Mouse (Mus musculus) telencephalon, adult 2 months (tissue): ENCODE measurements at regions not wholly inside any gene's neighbourhood (a gene's known extent, or its start where the extent isn't known, plus 50 kb on each side); places are given as distances from the start of the nearest gene placed in this dataset.
"Not testable (repeated sequence)": the region's sequence is repeated elsewhere in the genome, so short reads cannot be mapped to it uniquely, and the experiment has no call there.

Experiments used
- DNase-seq: peaks from one replicate; pipeline ENCODE4 v3.0.0-alpha.2; 2011; ENCODE audit warnings: low read depth, low spot score

DNA sequence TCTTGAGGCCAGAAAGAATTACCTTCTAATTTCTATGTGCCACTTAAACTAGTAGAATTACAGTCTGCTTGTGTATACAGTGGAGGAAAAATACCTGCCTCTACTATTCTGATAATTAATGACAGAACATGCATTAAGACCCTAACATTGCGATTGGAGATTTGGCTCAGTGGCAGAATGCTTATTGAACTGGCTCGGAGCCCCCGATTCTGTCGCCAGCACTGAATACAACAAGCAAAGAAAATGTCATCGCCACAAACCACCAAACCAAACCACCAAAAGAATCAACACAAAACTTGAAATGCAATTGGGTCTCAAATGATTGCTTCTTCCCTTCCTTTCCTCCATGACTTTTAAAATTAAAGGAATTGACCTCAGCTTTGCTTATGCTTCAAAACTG, 122.9 kb upstream of the Emcn start:
- no peak for DNase-seq

DNA sequence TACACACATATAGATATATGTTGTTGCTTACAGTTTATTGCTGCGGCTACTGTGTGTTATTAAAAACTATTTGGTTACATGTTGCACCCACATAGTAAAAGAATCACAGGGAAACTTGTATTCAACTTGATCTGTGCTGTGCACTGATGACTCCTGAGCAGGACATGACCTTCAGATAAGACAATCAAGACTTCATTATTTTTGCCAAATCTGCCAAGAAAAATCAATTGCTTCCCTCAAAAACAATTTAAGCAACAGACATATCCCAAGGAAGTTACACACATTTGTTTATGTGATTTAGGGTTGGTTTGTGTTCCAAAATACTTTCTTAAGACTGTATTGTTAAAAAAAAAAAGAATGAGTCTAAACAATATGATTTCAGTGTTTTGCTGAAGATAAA, 114.7 kb upstream of the Emcn start:
- DNase-seq: no peak

DNA sequence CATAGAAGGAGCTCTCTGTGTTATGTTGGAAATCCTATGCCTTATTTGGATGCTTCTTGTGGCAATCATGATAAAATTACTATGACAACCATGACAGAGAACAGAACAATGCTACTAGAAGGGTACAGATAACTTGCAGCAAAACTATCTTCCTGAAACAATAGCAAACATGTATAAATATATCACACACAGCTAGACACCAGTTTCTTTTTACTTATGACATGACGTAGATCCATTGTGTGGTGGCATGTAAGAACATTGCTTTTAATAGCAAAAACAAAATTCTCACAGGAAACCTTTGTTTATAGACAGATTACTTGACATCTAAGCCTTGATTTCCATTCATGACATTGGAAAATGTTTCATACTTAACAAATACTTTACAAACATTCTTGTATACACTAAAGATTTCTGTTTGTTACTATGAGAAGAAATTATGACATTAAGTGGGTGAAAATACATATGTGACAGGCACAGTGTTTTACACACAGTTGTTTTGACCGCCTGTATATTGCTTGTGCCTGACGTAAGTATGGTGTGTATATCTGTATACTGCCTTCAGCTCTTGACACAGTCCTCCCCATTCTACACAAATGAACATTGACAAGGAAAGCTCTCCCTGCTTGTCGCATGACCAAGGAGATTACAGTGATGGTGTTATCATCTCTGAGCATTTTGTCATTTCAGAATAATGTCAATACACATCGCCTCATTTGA, 113.6 kb upstream of the Emcn start:
- DNase-seq: no peak

DNA sequence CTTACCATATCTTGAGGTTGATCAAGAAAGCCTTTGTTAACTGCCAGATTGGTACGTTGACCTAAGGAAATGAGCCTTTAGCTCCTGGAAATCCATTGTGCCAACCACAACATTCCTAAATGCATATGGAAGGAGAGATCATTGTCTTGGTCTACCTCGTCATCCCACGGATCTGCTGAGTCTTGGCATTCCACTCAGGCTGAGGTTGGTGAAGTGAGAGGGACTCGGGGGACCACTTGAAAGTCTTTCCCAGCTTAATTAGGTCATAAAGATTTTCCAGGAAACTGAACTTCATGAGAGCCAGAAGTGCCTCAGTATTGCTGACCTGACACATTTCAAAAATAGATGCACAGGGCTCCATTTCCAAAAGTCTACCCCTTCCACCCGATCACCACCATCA, 112.5 kb upstream of the Emcn start:
- DNase-seq: no peak

DNA sequence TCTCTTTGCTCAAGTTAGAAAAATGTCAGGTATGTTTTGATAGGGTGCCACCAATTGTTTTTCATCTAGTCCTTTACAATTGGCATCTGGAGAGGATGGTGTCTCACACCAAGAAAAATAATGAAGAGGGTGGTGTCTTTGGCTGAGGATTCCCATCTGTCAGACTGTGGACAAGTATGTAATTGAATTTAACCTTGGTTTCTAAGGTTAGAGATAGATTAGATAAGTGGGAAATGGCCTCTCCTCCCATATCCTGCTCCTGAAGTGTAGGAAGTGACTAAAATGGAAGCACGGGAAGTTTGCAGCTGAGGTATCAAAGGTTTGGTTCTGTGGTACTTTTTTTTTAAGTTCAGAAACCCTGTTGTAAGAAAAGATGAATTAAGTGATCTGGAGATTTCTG, 98.0 kb upstream of the Emcn start:
- DNase-seq: no peak

DNA sequence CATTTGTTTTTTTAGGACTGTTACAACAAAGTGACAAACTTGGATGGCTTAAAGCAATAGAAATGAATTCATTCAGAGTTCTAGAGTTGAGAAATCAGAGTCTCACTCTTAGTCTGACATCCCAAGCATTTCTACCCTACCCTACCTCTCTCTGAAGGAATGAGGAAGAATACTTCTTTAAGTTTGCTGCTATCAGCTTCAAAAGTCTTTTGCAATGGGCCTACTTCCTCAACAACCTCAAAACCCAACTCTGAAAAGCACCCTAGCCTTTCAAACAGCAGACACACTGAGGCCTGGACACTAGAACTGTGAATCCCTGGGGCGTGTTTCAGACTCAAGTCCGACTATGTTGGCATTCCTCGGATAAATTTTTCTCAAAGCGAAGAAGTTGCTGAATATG, 77.0 kb upstream of the Emcn start:
- no peak for DNase-seq

DNA sequence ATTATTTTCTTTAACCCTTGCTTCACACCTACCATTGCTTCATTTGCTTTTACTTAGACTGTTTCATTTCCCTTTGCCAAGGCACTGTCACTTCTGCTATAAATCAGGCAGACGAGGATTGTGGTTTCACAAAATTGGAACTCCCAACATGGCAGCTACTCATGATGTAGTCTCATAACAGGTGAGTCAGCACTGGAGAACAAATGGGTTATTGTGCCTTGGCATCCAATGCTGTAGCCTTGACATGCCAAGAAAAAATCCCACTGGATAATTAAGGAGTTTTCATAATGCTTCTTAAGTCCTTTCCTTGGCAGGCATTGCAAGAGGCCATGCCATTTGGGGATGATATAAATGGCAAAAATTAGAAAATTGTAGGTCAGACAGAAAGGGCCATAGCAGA, 73.1 kb upstream of the Emcn start:
- DNase-seq: no peak

DNA sequence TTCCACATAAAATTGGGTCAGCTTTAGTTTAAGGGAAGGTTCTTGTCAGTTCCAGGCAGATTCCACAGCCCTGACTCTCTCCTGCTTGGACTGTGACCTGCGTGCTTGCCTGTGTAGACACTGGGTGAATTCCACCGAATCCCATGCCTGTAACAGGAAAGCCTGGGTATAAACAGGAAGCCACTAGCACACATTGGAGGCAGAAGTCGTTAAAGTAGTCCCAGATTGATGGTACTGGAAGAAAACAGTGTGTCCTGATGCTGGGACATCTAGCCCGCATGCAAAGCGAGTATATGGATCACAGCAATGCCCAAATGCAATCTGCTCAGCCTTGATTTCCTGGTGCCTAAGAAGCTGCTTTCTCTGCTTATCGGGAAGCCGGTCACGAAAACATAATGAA, 65.4 kb upstream of the Emcn start:
- no peak for DNase-seq

DNA sequence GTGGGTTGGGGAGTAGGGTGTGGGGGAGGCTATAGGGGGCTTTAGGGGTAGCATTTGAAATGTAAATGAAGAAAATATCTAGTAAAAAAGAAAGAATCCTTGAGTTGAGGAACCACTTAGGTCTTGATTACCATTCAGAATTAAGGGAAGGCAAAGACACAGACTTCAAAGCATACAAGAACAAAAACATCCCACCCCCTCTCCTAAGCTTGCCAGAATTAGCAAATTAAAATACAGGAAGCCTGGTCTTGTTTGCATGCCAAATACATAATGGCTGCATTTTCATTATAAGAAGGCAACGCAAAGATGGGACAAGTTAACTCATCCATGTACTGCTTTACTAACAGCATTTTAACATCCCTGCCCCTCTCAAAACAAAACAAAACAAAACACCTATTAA, 61.6 kb upstream of the Emcn start:
- no peak for DNase-seq

DNA sequence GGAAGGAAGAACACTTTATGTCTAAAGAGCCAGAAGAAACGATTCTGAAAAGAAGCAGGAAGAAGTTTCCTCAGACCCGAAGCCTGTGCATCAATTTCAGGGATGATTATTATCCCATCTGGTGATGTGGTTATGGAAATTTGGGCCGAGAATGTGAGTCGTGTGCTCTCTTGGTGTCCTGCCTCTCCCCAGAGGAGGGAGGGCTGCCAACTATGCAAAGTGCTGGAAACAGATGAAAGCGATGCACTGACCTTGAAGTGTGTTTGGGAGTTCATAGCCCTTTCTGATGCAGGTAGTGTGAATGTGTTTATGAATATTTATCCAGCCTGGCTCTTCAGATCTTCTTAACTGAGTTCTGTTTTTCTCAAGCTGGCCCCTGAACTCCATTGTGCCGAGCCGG, 59.8 kb upstream of the Emcn start:
- no peak for DNase-seq

DNA sequence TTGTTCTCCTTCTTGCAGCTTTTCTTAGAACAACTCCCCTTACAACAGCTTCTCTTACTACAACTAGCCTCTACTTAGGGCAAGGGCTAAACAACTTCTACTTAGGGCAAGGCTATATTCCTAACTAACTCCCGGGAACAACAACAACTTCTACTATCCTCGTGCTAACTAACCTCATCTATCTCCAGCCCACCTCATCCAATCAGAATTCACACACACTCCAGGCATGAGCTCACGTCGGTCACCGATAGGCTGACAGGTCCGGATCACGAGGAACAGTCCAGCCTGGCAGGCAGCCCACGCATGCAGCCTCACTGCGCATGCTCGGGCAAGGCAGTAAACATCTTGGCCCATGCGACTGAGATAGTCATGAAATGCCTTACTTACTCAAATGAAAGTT, 53.3 kb upstream of the Emcn start:
- DNase-seq: not testable (repeated sequence)

DNA sequence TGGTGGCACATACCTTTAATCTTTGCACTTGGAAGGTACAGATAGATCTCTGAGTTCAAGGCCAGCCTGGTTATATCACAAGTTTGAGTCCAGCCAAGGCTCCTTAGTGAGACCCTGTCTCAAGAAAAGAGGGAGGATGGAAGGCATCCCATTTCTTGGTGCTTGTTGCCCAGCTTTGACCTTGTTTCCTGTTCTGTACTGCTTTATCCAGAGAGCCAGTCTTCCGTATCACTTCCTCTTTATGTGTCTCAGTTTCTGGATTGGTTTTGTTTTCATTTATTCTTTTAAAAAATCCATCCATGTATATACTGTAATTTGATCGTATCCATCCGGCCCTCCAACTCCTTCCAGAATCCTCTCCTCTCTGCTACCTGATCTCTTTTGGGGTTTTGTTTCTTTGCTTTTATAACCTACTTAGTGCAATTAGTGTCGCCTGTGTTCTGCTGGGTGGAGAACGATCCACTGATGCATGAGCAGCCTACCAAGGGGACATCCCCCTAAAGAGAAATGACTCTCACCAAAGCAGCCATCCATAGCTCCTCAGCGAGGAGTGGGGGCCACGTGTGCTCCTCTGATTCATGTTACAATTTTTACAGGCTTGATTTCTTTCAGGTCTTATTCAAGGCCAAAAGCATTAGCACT, 52.4 kb upstream of the Emcn start:
- no peak for DNase-seq

DNA sequence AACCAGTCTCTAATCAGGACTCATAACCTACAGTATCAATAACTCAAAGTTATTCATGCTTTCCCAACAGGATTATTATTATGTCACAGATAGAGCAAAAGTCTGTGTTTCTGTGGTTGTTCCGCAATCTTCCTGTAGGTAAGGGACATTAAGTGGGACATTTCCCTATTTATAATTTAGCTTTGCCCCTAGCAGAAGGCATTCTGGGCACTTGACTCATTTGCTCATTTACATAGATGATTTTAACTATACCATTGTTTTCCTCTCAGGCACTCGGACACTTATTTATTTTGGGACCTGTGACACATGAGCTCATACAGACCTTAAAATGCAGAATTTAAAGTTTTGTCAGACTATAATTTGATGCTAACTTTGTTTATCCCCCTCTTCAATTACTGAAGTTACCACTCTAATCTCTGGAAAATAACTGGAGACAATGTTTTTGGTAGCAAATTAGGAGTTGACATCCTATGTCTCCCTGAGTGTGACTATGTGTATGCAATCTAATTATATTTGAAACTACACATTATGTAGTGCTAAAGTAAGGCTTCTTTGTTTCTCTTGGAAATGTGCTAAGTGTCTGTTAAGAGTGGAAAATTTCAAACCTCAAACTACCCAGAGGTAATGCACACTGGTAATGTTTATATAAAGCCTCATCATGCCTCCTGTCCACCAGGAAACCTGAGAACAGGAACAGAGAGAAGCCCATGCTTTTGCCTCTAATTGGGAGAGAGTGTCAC, 51.8 kb upstream of the Emcn start:
- DNase-seq: no peak

DNA sequence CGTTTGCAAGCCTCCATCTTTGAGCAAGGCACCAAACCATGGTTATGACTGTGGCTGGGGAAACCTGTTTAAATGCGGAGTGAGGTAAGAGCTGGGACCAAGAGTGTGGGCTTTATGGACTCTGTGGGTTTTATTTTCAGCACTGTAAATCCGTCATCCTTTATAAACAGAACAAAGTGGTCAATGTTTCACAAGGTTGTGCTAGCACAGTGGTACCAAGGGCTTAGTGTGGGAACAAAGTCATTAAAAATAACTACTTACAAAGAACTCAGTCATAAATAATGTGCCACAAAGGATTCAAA, 51.2 kb upstream of the Emcn start:
- DNase-seq: no peak
